14 mouse cellular contexts compared by ENCODE assay signal in genomic region chr19:29045369-29045768, GRCm38 (mm10). TPM values are rescaled to one million over a fixed set of nuclear protein-coding genes. Genes with fewer than 3 reads are reported as not detected.
DNase-seq lines count a peak whose midpoint lies in the region; ATAC-seq and TF ChIP-seq lines count a peak whose summit lies in the region.
"Had no signal": no experiment of that assay in that cellular context is flagged by ENCODE, and none has a peak within 500 bp of the region (broad histone marks: within the 10 kb centered on the region; RNA-seq: fewer than 3 reads in every experiment).

No protein-coding gene starts in this region.

- no peak overlapping the region for H3K9ac ChIP-seq in forebrain, embryonic 11.5 days (ENCODE audit: low read length)
- no peak overlapping the region for H3K9ac ChIP-seq in limb, embryonic 12.5 days (replicated peaks)
- H3K9ac ChIP-seq in kidney, postnatal 0 days (ENCODE audit: low read depth, low read length): no peak overlapping the region
- H3K9ac ChIP-seq: heart, embryonic 15.5 days; neural tube, embryonic 13.5 days had no signal

- TF ChIP-seq POLR2A in myocyte (IDR thresholded peaks at IDR 0.05; ENCODE audit: insufficient read length, low read depth): no peak

- WGBS in forebrain, embryonic 10.5 days: 53% methylated on average over 4 of the region's 4 CpGs
- WGBS in forebrain, embryonic 11.5 days: 37% methylated on average over 4 of the region's 4 CpGs
- 74% methylated on average over 4 of the region's 4 CpGs for WGBS in limb, embryonic 12.5 days
- 75% methylated on average over 4 of the region's 4 CpGs for WGBS in limb, embryonic 10.5 days
- WGBS in kidney, postnatal 0 days: 39% methylated on average over 4 of the region's 4 CpGs

- H3K4me1 ChIP-seq in forebrain, embryonic 10.5 days: peaks cover 70% of the 10 kb centered on the region
- H3K4me1 ChIP-seq in forebrain, embryonic 11.5 days (replicated peaks; ENCODE audit: control insufficient read depth, insufficient read depth, low read length): peaks cover 16% of the 10 kb centered on the region; the same call in 1 of the 2 replicates
- H3K4me1 ChIP-seq in limb, embryonic 12.5 days (replicated peaks): peaks cover 20% of the 10 kb centered on the region; the same call in 1 of the 2 replicates
- H3K4me1 ChIP-seq in limb, embryonic 10.5 days: peaks cover 27% of the 10 kb centered on the region
- H3K4me1 ChIP-seq in kidney, postnatal 0 days (replicated peaks; ENCODE audit: insufficient read depth, low read length): peaks cover 3% of the 10 kb centered on the region; the same call in 1 of the 2 replicates

- peak overlapping the region; percentile 85; the same call in 1 of the 2 replicates for H3K4me3 ChIP-seq in forebrain, embryonic 10.5 days
- no peak overlapping the region for H3K4me3 ChIP-seq in forebrain, embryonic 11.5 days (ENCODE audit: low read depth, low read length)
- H3K4me3 ChIP-seq in limb, embryonic 12.5 days (replicated peaks): no peak overlapping the region
- H3K4me3 ChIP-seq in limb, embryonic 10.5 days: no peak overlapping the region
- no peak overlapping the region for H3K4me3 ChIP-seq in kidney, postnatal 0 days (replicated peaks; ENCODE audit: low read depth, low read length)
- H3K4me3 ChIP-seq in myocyte: peak overlapping the region; percentile 41

- H3K27ac ChIP-seq in forebrain, embryonic 10.5 days: peak overlapping the region; percentile 97
- H3K27ac ChIP-seq in forebrain, embryonic 11.5 days (ENCODE audit: low read depth, low read length): no peak overlapping the region
- H3K27ac ChIP-seq in limb, embryonic 12.5 days: no peak overlapping the region
- no peak overlapping the region for H3K27ac ChIP-seq in limb, embryonic 10.5 days
- no peak overlapping the region for H3K27ac ChIP-seq in kidney, postnatal 0 days
- H3K27ac ChIP-seq: neural tube, embryonic 13.5 days had no signal

- H3K27me3 ChIP-seq in forebrain, embryonic 10.5 days (ENCODE audit: poor library complexity, severe bottlenecking): 0 out of 2 replicates have a peak, but pooled peaks cover 8% of the 10 kb centered on the region
- H3K27me3 ChIP-seq in forebrain, embryonic 11.5 days (ENCODE audit: control insufficient read depth, insufficient read depth, low read length): no peaks in the 10 kb centered on the region
- no peaks in the 10 kb centered on the region for H3K27me3 ChIP-seq in limb, embryonic 12.5 days
- H3K27me3 ChIP-seq in limb, embryonic 10.5 days (ENCODE audit: low read depth, poor library complexity, severe bottlenecking): no peaks in the 10 kb centered on the region
- no peaks in the 10 kb centered on the region for H3K27me3 ChIP-seq in kidney, postnatal 0 days (ENCODE audit: insufficient read depth, low read length)
- no peaks in the 10 kb centered on the region for H3K27me3 ChIP-seq in myocyte (ENCODE audit: control insufficient read depth, insufficient read depth, insufficient read length)
- H3K27me3 ChIP-seq: heart, embryonic 15.5 days; neural tube, embryonic 13.5 days had no signal

- H3K4me2 ChIP-seq in forebrain, embryonic 11.5 days (ENCODE audit: low read depth, low read length, severe bottlenecking): no peak overlapping the region
- peak overlapping the region; percentile 66 for H3K4me2 ChIP-seq in limb, embryonic 12.5 days
- H3K4me2 ChIP-seq in kidney, postnatal 0 days (ENCODE audit: low read length): peak overlapping the region; percentile 86; the same call in 1 of the 2 replicates
- H3K4me2 ChIP-seq in myocyte (ENCODE audit: low read depth): peak overlapping the region; percentile 72

- no peak overlapping the region for H3ac ChIP-seq in myocyte (ENCODE audit: control insufficient read depth, insufficient read length)

- H3K36me3 ChIP-seq in forebrain, embryonic 10.5 days (replicated peaks): peaks cover 3% of the 10 kb centered on the region; the same call in 1 of the 2 replicates
- no peaks in the 10 kb centered on the region for H3K36me3 ChIP-seq in forebrain, embryonic 11.5 days (ENCODE audit: control insufficient read depth, insufficient read depth, low read length)
- H3K36me3 ChIP-seq in limb, embryonic 12.5 days: 0 out of 2 replicates have a peak, but pooled peaks cover 2% of the 10 kb centered on the region
- no peaks in the 10 kb centered on the region for H3K36me3 ChIP-seq in limb, embryonic 10.5 days
- no peaks in the 10 kb centered on the region for H3K36me3 ChIP-seq in kidney, postnatal 0 days (ENCODE audit: insufficient read depth, low read length)
- peaks cover 4% of the 10 kb centered on the region for H3K36me3 ChIP-seq in myocyte (ENCODE audit: control insufficient read depth, insufficient read depth)
- H3K36me3 ChIP-seq: heart, embryonic 15.5 days; neural tube, embryonic 13.5 days had no signal

- ATAC-seq in forebrain, embryonic 11.5 days (replicated peaks; ENCODE audit: low FRiP score): no peak
- ATAC-seq in limb, embryonic 12.5 days (ENCODE audit: insufficient number of reproducible peaks, insufficient read depth, low FRiP score, low TSS enrichment, low read depth): no peak
- ATAC-seq in kidney, postnatal 0 days (replicated peaks; ENCODE audit: low FRiP score, low read depth): no peak

- no peak for TF ChIP-seq CTCF in kidney, postnatal 0 days (IDR thresholded peaks at IDR 0.05; ENCODE audit: low read depth)

- DNase-seq in forebrain, embryonic 10.5 days (ENCODE audit: extremely low spot score, low spot score): no peak
- no peak for DNase-seq in forebrain, embryonic 11.5 days (ENCODE audit: low spot score)
- no peak for DNase-seq in limb, embryonic 10.5 days (ENCODE audit: low spot score)
- DNase-seq in kidney, postnatal 0 days (ENCODE audit: low spot score): no peak
- DNase-seq in layer of hippocampus, adult 9-10 months (ENCODE audit: low spot score): no peak
- no peak for DNase-seq in adrenal gland, adult 2 months
- DNase-seq: adrenal gland, postnatal 25 days; cerebellum, adult 2 months; lung, postnatal 14 days; right cerebral cortex, postnatal 14 days had no signal

- H3K79me2 ChIP-seq in myocyte (ENCODE audit: control insufficient read depth, insufficient read depth): peaks cover 7% of the 10 kb centered on the region

- H3K9me3 ChIP-seq in forebrain, embryonic 10.5 days: no peaks in the 10 kb centered on the region
- no peaks in the 10 kb centered on the region for H3K9me3 ChIP-seq in forebrain, embryonic 11.5 days (ENCODE audit: control insufficient read depth, low read length)
- no peaks in the 10 kb centered on the region for H3K9me3 ChIP-seq in limb, embryonic 12.5 days
- H3K9me3 ChIP-seq in limb, embryonic 10.5 days (replicated peaks): no peaks in the 10 kb centered on the region
- H3K9me3 ChIP-seq in kidney, postnatal 0 days (replicated peaks; ENCODE audit: low read length): no peaks in the 10 kb centered on the region
- H3K9me3 ChIP-seq: heart, embryonic 15.5 days; neural tube, embryonic 13.5 days had no signal

TF ChIP-seq in myocyte, 11 proteins besides CTCF, POLR2A, EP300 and RAD21 (continues in another document):
- TF ChIP-seq TCF3 (IDR thresholded peaks at IDR 0.05; ENCODE audit: insufficient read length, low read depth): no peak
- no peak for TF ChIP-seq MYOG (IDR thresholded peaks at IDR 0.05; ENCODE audit: control insufficient read depth in 1 of 3, insufficient read depth in 1 of 3, insufficient read length in 2 of 3, low read depth in 2 of 3)
- TF ChIP-seq POLR2AphosphoS2 (IDR thresholded peaks at IDR 0.05; ENCODE audit: insufficient read length, low read depth): no peak
- TF ChIP-seq E2F4 (IDR thresholded peaks at IDR 0.05; ENCODE audit: insufficient read depth): no peak
- TF ChIP-seq MYOD1 (IDR thresholded peaks at IDR 0.05; ENCODE audit: control insufficient read depth in 1 of 3, insufficient read length in 2 of 3, low read depth in 2 of 3): no peak
- no peak for TF ChIP-seq MAX (IDR thresholded peaks at IDR 0.05; ENCODE audit: low read depth)
- TF ChIP-seq USF1 (IDR thresholded peaks at IDR 0.05; ENCODE audit: low read depth): no peak
- no peak for TF ChIP-seq TCF12 (IDR thresholded peaks at IDR 0.05; ENCODE audit: insufficient read depth, poor library complexity, severe bottlenecking)
- TF ChIP-seq SRF (IDR thresholded peaks at IDR 0.05; ENCODE audit: control insufficient read depth, insufficient read length, low read depth): no peak
- TF ChIP-seq CEBPB (IDR thresholded peaks at IDR 0.05; ENCODE audit: insufficient read depth, poor library complexity, severe bottlenecking): no peak

RNA-seq across cellular contexts. Expression of gene Ak3, which starts 2.4 kb away (rescaled TPM):
- polyA plus RNA-seq in forebrain, embryonic 10.5 days (2016; fragmentation: Nextera tagmentation; extraction: Ambion mirVana): 82.9 and 85.3 TPM in 2 replicates
- 83.8 and 88.7 TPM in 2 replicates for polyA plus RNA-seq in forebrain, embryonic 11.5 days (2014; fragmentation: Nextera tagmentation; extraction: Ambion mirVana)
- 71.8 and 73.2 TPM in 2 replicates for polyA plus RNA-seq in limb, embryonic 12.5 days (2016; fragmentation: Nextera tagmentation; extraction: Ambion mirVana)
- polyA plus RNA-seq in limb, embryonic 10.5 days (2016; fragmentation: Nextera tagmentation; extraction: Ambion mirVana): 64.1 and 69.6 TPM in 2 replicates
- 105 and 115 TPM in 2 replicates for polyA plus RNA-seq in kidney, postnatal 0 days (2015; fragmentation: Nextera tagmentation; extraction: Ambion mirVana)
- polyA plus RNA-seq in myocyte (2012; fragmentation: generic; extraction: Trizol): 62.8 TPM
- 100 to 1,000 TPM; 134 to 232 TPM for total RNA-seq in adrenal gland, adult 2 months (2021)
- polyA plus RNA-seq in adrenal gland, adult 2 months (2012; rRNA removed): 220 and 262 TPM in 2 replicates

RNA-seq across cellular contexts. Expression of gene Cdc37l1, which starts 55.2 kb away (rescaled TPM):
- polyA plus RNA-seq in forebrain, embryonic 10.5 days (2016; fragmentation: Nextera tagmentation; extraction: Ambion mirVana): 37.2 and 37.6 TPM in 2 replicates
- 52.0 and 55.7 TPM in 2 replicates for polyA plus RNA-seq in forebrain, embryonic 11.5 days (2014; fragmentation: Nextera tagmentation; extraction: Ambion mirVana)
- 48.2 and 48.8 TPM in 2 replicates for polyA plus RNA-seq in limb, embryonic 12.5 days (2016; fragmentation: Nextera tagmentation; extraction: Ambion mirVana)
- 31.1 and 40.5 TPM in 2 replicates for polyA plus RNA-seq in limb, embryonic 10.5 days (2016; fragmentation: Nextera tagmentation; extraction: Ambion mirVana)
- 28.2 and 33.0 TPM in 2 replicates for polyA plus RNA-seq in kidney, postnatal 0 days (2015; fragmentation: Nextera tagmentation; extraction: Ambion mirVana)
- polyA plus RNA-seq in myocyte (2012; fragmentation: generic; extraction: Trizol): 9.2 TPM
- total RNA-seq in adrenal gland, adult 2 months (2021): 10 to 100 TPM; 39.4 to 46.2 TPM
- 10.7 and 11.2 TPM in 2 replicates for polyA plus RNA-seq in adrenal gland, adult 2 months (2012; rRNA removed)

RNA-seq across cellular contexts. Expression of gene Rcl1, which starts 55.8 kb away (rescaled TPM):
- polyA plus RNA-seq in forebrain, embryonic 10.5 days (2016; fragmentation: Nextera tagmentation; extraction: Ambion mirVana): 86.9 and 91.6 TPM in 2 replicates
- polyA plus RNA-seq in forebrain, embryonic 11.5 days (2014; fragmentation: Nextera tagmentation; extraction: Ambion mirVana): 52.2 and 54.5 TPM in 2 replicates
- 59.3 and 61.5 TPM in 2 replicates for polyA plus RNA-seq in limb, embryonic 12.5 days (2016; fragmentation: Nextera tagmentation; extraction: Ambion mirVana)
- 84.4 and 105 TPM in 2 replicates for polyA plus RNA-seq in limb, embryonic 10.5 days (2016; fragmentation: Nextera tagmentation; extraction: Ambion mirVana)
- polyA plus RNA-seq in kidney, postnatal 0 days (2015; fragmentation: Nextera tagmentation; extraction: Ambion mirVana): 42.7 and 48.4 TPM in 2 replicates
- polyA plus RNA-seq in myocyte (2012; fragmentation: generic; extraction: Trizol): 19.1 TPM
- total RNA-seq in adrenal gland, adult 2 months (2021): 10 to 100 TPM; 25.6 to 26.9 TPM
- 47.5 and 51.4 TPM in 2 replicates for polyA plus RNA-seq in adrenal gland, adult 2 months (2012; rRNA removed)

Comparison
In these comparisons a context has a peak if more than half of its experiments do, and no peak if none do; other contexts are left out.
1. H3K4me3 ChIP-seq: peak in forebrain, embryonic 10.5 days (single experiment) and myocyte (single experiment); none in forebrain, embryonic 11.5 days (single experiment), limb, embryonic 12.5 days (single experiment), limb, embryonic 10.5 days (single experiment) and kidney, postnatal 0 days (single experiment).